Mouse (Mus musculus): Measurements from ENCODE around the gene Sgms1.
"Not testable (repeated sequence)": the region's sequence is repeated elsewhere in the genome, so short reads cannot be mapped to it uniquely, and the experiment has no call there.

Sgms1 gene

DNA sequence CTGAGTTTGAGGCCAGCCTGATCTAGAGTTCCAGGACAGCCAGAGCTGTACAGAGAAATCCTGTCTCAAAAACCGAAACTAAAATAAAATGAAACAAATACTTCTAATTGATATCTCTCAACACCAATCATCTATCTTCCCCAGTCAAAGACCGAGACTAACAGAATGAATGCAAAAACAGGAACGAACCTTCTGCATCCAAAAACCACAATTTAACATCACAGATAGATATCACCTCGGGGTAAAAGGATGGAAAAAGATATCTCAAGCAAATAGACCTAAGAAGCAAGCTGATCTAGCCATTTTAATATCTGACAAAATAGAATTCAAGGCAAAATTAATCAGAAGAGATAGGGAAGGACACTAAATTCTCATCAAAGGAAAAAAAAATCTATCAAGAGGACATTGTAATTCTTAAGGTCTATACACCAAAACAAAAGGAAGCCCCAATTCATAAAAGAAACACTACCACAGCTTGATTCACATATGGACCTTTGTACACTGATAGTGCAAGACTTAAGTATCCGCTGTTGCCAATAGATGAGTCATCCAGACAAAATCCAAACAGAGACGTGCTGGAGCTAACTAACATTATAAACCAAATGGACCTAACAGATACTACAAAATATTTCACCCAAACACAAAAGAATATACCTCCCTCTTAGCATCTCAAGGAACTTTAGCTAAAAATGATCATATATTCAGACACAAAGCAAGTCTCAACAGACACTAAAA is 301.6 kb downstream of the Sgms1 start:
- DNase-seq (ENCODE audit: low spot score), result no peak

- DNase-seq (ENCODE audit: low spot score), result not testable (repeated sequence)
Observed at GRCm38 (mm10) chr19:32084813-32085212, 304.7 kb downstream of the Sgms1 start.
